Mouse (Mus musculus) cerebellum, adult 2 months (tissue): ENCODE measurements at regions not wholly inside any gene's neighbourhood (a gene's known extent, or its start where the extent isn't known, plus 50 kb on each side); places are given as distances from the start of the nearest gene placed in this dataset.

ENCODE experiments used
- CTCF ChIP-seq: fragments of 200-500 bp; IDR thresholded peaks from 2 replicates; pipeline ENCODE4 v1.5.1; 2011; ENCODE audit warnings: low read depth, mild to moderate bottlenecking, control low read depth, low read length, moderate library complexity, borderline replicate concordance; ENCODE audit not compliant: insufficient read depth
- POLR2A ChIP-seq: fragments of 200-500 bp; IDR thresholded peaks from 2 replicates; pipeline ENCODE4 v1.6.1; 2011; ENCODE audit warnings: low read length, control low read depth, borderline replicate concordance; ENCODE audit not compliant: insufficient read depth

DNA sequence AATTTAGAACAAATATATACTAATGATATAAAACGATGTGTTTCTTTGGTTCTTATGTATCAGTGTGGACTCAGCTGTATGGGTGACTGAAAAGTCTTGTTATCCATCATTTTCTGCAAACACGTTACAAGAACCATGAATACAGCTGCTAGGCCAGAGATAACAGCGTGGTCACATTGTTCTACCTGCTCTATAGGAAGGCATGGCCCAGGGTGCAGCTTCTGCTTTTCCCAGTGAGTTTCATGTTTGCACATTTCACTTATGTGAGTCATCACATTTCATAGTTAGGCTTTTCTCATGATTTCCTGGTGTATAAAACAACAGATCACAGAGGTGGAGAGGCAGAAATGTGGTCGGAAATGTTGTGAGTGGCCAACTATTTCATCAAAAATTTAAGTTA lies 306.8 kb downstream of the Otol1 start:
- TF ChIP-seq POLR2A: no peak
- no peak for TF ChIP-seq CTCF
